Mouse (Mus musculus) kidney, postnatal 14 days (tissue): ENCODE data around the gene Cpt1c.
A peak's percentile ranks its signal among the peaks of the same experiment; 100 is the strongest.

Experiments
- DNase-seq: peaks from one replicate; pipeline ENCODE4 v3.0.0; 2022; ENCODE audit warnings: mixed read lengths

The Cpt1c gene

GRCm38 (mm10) chr7:44960512-44960910 lies 14.1 kb downstream of the Cpt1c start:
- no peak for DNase-seq

GRCm38 (mm10) chr7:44959874-44960511 lies 14.7 kb downstream of the Cpt1c start:
- no peak for DNase-seq

GRCm38 (mm10) chr7:44959281-44959680 lies 15.4 kb downstream of the Cpt1c start:
- no peak for DNase-seq

- peak; percentile 63 for DNase-seq
These were observed 16.4 kb downstream of the Cpt1c start for GRCm38 (mm10) chr7:44958208-44958607.

GRCm38 (mm10) chr7:44957183-44957835 lies 17.3 kb downstream of the Cpt1c start:
- DNase-seq: peak; percentile 32

GRCm38 (mm10) chr7:44956266-44956665 lies 18.4 kb downstream of the Cpt1c start:
- DNase-seq: no peak

- no peak for DNase-seq
These were observed 19.0 kb downstream of the Cpt1c start for GRCm38 (mm10) chr7:44955628-44956027.

- DNase-seq: no peak
These were observed 20.4 kb downstream of the Cpt1c start for GRCm38 (mm10) chr7:44954091-44954885.

GRCm38 (mm10) chr7:44953561-44953960 lies 21.1 kb downstream of the Cpt1c start:
- no peak for DNase-seq

GRCm38 (mm10) chr7:44952611-44953306 lies 21.9 kb downstream of the Cpt1c start:
- DNase-seq: peak; percentile 96

GRCm38 (mm10) chr7:44951960-44952359 lies 22.7 kb downstream of the Cpt1c start:
- peak; percentile 84 for DNase-seq

GRCm38 (mm10) chr7:44949922-44950321 lies 24.7 kb downstream of the Cpt1c start:
- DNase-seq: no peak

GRCm38 (mm10) chr7:44942904-44943303 lies 31.7 kb downstream of the Cpt1c start, which contains the start of gene Tsks:
Tsks (plus strand) TSS chr7:44943204.
- DNase-seq: no peak

- DNase-seq: no peak
These were observed 36.0 kb downstream of the Cpt1c start for GRCm38 (mm10) chr7:44938680-44939079.

- DNase-seq: peak; percentile 100
These were observed 45.2 kb downstream of the Cpt1c start, which contains the start of gene Ap2a1 for GRCm38 (mm10) chr7:44929204-44930151. Ap2a1 (minus strand) TSS chr7:44929496.

- no peak for DNase-seq
These were observed 46.1 kb downstream of the Cpt1c start for GRCm38 (mm10) chr7:44928570-44928969.

GRCm38 (mm10) chr7:44925468-44925867 lies 49.2 kb downstream of the Cpt1c start:
- DNase-seq: peak; percentile 57

GRCm38 (mm10) chr7:44922530-44922929 lies 52.1 kb downstream of the Cpt1c start:
- no peak for DNase-seq

- DNase-seq: no peak
These were observed 55.5 kb downstream of the Cpt1c start for GRCm38 (mm10) chr7:44919127-44919526.

GRCm38 (mm10) chr7:44918219-44918618 lies 56.4 kb downstream of the Cpt1c start:
- no peak for DNase-seq

GRCm38 (mm10) chr7:44916881-44917280 lies 57.8 kb downstream of the Cpt1c start:
- no peak for DNase-seq

GRCm38 (mm10) chr7:44916191-44916590 lies 58.5 kb downstream of the Cpt1c start:
- DNase-seq: no peak
